Mouse (Mus musculus) E14TG2a.4 (cell line): ENCODE data around the gene Alk.

Experiments used
- H3K27me3 ChIP-seq: 2 replicates; pipeline ENCODE4 v1.6.1; 2014; ENCODE audit warnings: low read length, control low read depth; ENCODE audit not compliant: insufficient read depth
- H3K36me3 ChIP-seq: 2 replicates; pipeline ENCODE4 v1.6.1; 2014; ENCODE audit warnings: low read length, control low read depth; ENCODE audit not compliant: insufficient read depth
- H3K4me1 ChIP-seq: replicated peaks from 2 replicates; pipeline ENCODE4 v1.6.1; 2014; ENCODE audit warnings: low read depth, low read length, control low read depth
- H3K4me3 ChIP-seq: replicated peaks from 2 replicates; pipeline ENCODE4 v1.5.1; 2014; ENCODE audit warnings: mild to moderate bottlenecking, low read length
- H3K9me3 ChIP-seq: 2 replicates; pipeline ENCODE4 v1.6.1; 2014; ENCODE audit warnings: low read length, control low read depth
- CTCF ChIP-seq: conservative IDR thresholded peaks from 2 replicates; pipeline ENCODE4 v1.5.1; 2014; ENCODE audit warnings: low read length
- NANOG ChIP-seq: IDR thresholded peaks from 2 replicates; pipeline ENCODE4 v1.6.1; 2014; ENCODE audit warnings: borderline replicate concordance, low read length, mixed read lengths
- POU5F1 ChIP-seq: IDR thresholded peaks from 2 replicates; pipeline ENCODE4 v1.6.1; 2014; ENCODE audit warnings: low read length, borderline replicate concordance

The Alk gene

GRCm38 (mm10) chr17:72039176-72039948, 565.1 kb downstream of the Alk start:
- no peaks in the 10 kb centered on the region for H3K4me1 ChIP-seq
- no peak overlapping the region for H3K4me3 ChIP-seq
- H3K9me3 ChIP-seq: no peaks in the 10 kb centered on the region
- TF ChIP-seq NANOG: no peak
- TF ChIP-seq POU5F1: no peak
- no peak for TF ChIP-seq CTCF
- no peaks in the 10 kb centered on the region for H3K27me3 ChIP-seq
- H3K36me3 ChIP-seq: no peaks in the 10 kb centered on the region

GRCm38 (mm10) chr17:72038371-72038770, 566.1 kb downstream of the Alk start:
- no peak for TF ChIP-seq NANOG
- TF ChIP-seq POU5F1: no peak
- TF ChIP-seq CTCF: no peak
- Histone ChIP-seq H3K9me3 (no peaks in the 10 kb centered on the region), H3K4me3 (no peak overlapping the region), H3K36me3 (no peaks in the 10 kb centered on the region), H3K27me3 (no peaks in the 10 kb centered on the region), H3K4me1 (no peaks in the 10 kb centered on the region)

- TF ChIP-seq POU5F1 (no peak), CTCF (no peak), NANOG (no peak)
- H3K27me3 ChIP-seq: no peaks in the 10 kb centered on the region
- H3K36me3 ChIP-seq: no peaks in the 10 kb centered on the region
- H3K4me1 ChIP-seq: no peaks in the 10 kb centered on the region; the same call in 1 of the 2 replicates
- H3K4me3 ChIP-seq: no peak overlapping the region
- no peaks in the 10 kb centered on the region for H3K9me3 ChIP-seq
These were observed 573.8 kb downstream of the Alk start for GRCm38 (mm10) chr17:72030672-72031071.

GRCm38 (mm10) chr17:72023323-72023722, 581.1 kb downstream of the Alk start:
- no peak for TF ChIP-seq POU5F1
- no peak for TF ChIP-seq NANOG
- no peak for TF ChIP-seq CTCF
- H3K4me3 ChIP-seq: no peak overlapping the region
- H3K27me3 ChIP-seq: no peaks in the 10 kb centered on the region
- no peaks in the 10 kb centered on the region for H3K9me3 ChIP-seq
- H3K4me1 ChIP-seq: no peaks in the 10 kb centered on the region; the same call in 1 of the 2 replicates
- no peaks in the 10 kb centered on the region for H3K36me3 ChIP-seq

- no peaks in the 10 kb centered on the region for H3K9me3 ChIP-seq
- H3K4me3 ChIP-seq: no peak overlapping the region
- H3K4me1 ChIP-seq: no peaks in the 10 kb centered on the region; the same call in 1 of the 2 replicates
- H3K27me3 ChIP-seq: no peaks in the 10 kb centered on the region
- no peaks in the 10 kb centered on the region for H3K36me3 ChIP-seq
- TF ChIP-seq NANOG: no peak
- TF ChIP-seq POU5F1: no peak
- TF ChIP-seq CTCF: no peak
These were observed 582.4 kb downstream of the Alk start for GRCm38 (mm10) chr17:72021733-72022669.

GRCm38 (mm10) chr17:72017329-72017728, 587.1 kb downstream of the Alk start:
- Histone ChIP-seq H3K9me3 (no peaks in the 10 kb centered on the region), H3K4me1 (no peaks in the 10 kb centered on the region), H3K4me3 (no peak overlapping the region), H3K36me3 (no peaks in the 10 kb centered on the region), H3K27me3 (no peaks in the 10 kb centered on the region)
- no peak for TF ChIP-seq POU5F1
- no peak for TF ChIP-seq CTCF
- TF ChIP-seq NANOG: no peak

- TF ChIP-seq NANOG (no peak), POU5F1 (no peak), CTCF (no peak)
- H3K4me3 ChIP-seq: no peak overlapping the region
- H3K4me1 ChIP-seq: no peaks in the 10 kb centered on the region
- H3K27me3 ChIP-seq: no peaks in the 10 kb centered on the region
- no peaks in the 10 kb centered on the region for H3K9me3 ChIP-seq
- H3K36me3 ChIP-seq: no peaks in the 10 kb centered on the region
These were observed 589.2 kb downstream of the Alk start for GRCm38 (mm10) chr17:72015253-72015652.

- no peaks in the 10 kb centered on the region for H3K27me3 ChIP-seq
- no peaks in the 10 kb centered on the region for H3K9me3 ChIP-seq
- no peak overlapping the region for H3K4me3 ChIP-seq
- H3K4me1 ChIP-seq: no peaks in the 10 kb centered on the region
- H3K36me3 ChIP-seq: no peaks in the 10 kb centered on the region
- TF ChIP-seq NANOG (no peak), CTCF (no peak), POU5F1 (no peak)
These were observed 591.7 kb downstream of the Alk start for GRCm38 (mm10) chr17:72012775-72013174.
